Mouse (Mus musculus): ENCODE results near the gene Hic1. TPM values are rescaled to one million over a fixed set of nuclear protein-coding genes. Genes with fewer than 3 reads are reported as not detected.
A peak's percentile ranks its signal among the peaks of the same experiment; 100 is the strongest.

Hic1 gene
- polyA plus RNA-seq, 1 experiment from 2014 or later: 0.17 TPM

DNA sequence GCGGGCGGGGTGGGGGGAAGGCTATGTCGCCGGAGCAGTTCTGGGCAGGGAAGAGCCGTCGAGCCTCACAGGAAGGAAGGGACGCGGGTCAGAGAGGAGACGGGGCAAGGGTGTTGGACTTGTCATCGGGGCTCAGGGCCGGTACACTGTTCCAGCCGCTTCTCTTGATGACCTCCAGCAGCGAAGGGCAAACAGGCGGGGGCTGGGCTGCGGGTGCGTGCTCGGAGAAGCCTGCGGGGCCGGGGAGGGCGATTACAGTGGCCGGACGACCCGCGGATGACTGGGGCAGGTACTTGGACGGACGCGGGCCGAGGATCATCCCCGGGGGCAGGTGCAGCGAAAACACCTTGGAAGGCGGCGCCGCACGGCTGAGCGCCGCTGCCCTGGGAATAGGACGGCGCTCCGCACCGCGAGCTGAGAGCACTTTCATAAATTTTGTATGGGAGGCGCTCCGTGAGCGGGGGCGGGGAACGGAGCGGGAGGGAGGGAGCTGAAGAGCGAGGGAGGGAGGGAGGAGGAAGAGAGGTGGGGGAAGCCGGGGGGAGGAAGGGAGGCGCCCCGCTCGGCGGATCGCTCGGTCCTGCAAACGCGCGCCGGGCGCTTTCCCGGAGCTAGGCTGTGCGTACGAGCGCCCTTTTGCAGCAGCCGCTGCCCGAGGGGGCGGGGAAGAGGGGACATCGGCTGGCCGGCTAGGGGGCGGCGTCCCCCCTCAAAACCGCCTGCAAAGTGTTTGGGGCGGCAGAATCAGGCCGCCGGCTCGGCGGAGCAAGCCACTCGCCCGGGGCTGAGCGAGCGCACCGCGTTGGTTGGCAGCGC is 24.1 kb upstream of the Hic1 start, which contains the start of gene Rtn4rl1:
Rtn4rl1 (plus strand) TSS at position 528 of the 816 bp plus-strand sequence.
- CTCF ChIA-PET: interaction anchor here (1.1 to 2.2 kb wide), 6 partner anchors 16 to 270 kb away, joined by 3 to 9 read pairs (median 4); no protein-coding TSS in a partner anchor
- in situ Hi-C loops (cut with MboI; ENCODE audit: low pct_unique_long_range_greater_than_20kb): loop anchor here (5.0 kb wide), 2 partner anchors 34 to 99 kb away; no protein-coding TSS in a partner anchor
- ATAC-seq (no peak), DNase-seq (ENCODE audit: low read depth, low spot score) (no peak)
- no peak for TF ChIP-seq CTCF (IDR thresholded peaks at IDR 0.05)
- peaks cover 9% of the 10 kb centered on the region for H3K27me3 ChIP-seq
- POLR2A ChIA-PET: interaction anchor here (0.5 to 2.0 kb wide), 6 partner anchors 11 to 434 kb away, joined by 3 to 9 read pairs (median 3); partner anchors contain the start of gene Ovca2

GRCm38 (mm10) chr11:75192336-75193214 is 23.3 kb upstream of the Hic1 start:
- no peak for TF ChIP-seq CTCF (IDR thresholded peaks at IDR 0.05)
- ATAC-seq (peak; percentile 27), DNase-seq (ENCODE audit: low read depth, low spot score) (no peak)
- POLR2A ChIA-PET: interaction anchor here (1.0 to 2.0 kb wide), 3 partner anchors 10 to 98 kb away, joined by 4 to 9 read pairs (median 7); partner anchors contain the start of gene Ovca2
- peaks cover 9% of the 10 kb centered on the region for H3K27me3 ChIP-seq
- in situ Hi-C loops (cut with MboI; ENCODE audit: low pct_unique_long_range_greater_than_20kb): loop anchor here (5.0 kb wide), 2 partner anchors 35 to 100 kb away; no protein-coding TSS in a partner anchor
- CTCF ChIA-PET: interaction anchor here (0.9 to 2.7 kb wide), 10 partner anchors 13 to 270 kb away, joined by 3 to 21 read pairs (median 4); no protein-coding TSS in a partner anchor

GRCm38 (mm10) chr11:75191841-75192240 is 22.5 kb upstream of the Hic1 start:
- no peak for ATAC-seq
- peaks cover 9% of the 10 kb centered on the region for H3K27me3 ChIP-seq
- no peak for DNase-seq (ENCODE audit: low read depth, low spot score)
- POLR2A ChIA-PET: interaction anchor here (1.4 kb wide), 1 partner anchor 13 kb away, joined by 7 read pairs; the partner anchor contains the start of gene Ovca2
- in situ Hi-C loops (cut with MboI; ENCODE audit: low pct_unique_long_range_greater_than_20kb): loop anchor here (5.0 kb wide), 2 partner anchors 35 to 100 kb away; no protein-coding TSS in a partner anchor
- TF ChIP-seq CTCF (IDR thresholded peaks at IDR 0.05): no peak
- CTCF ChIA-PET: interaction anchor here (0.9 to 2.7 kb wide), 7 partner anchors 12 to 271 kb away, joined by 4 to 21 read pairs (median 5); no protein-coding TSS in a partner anchor

DNA sequence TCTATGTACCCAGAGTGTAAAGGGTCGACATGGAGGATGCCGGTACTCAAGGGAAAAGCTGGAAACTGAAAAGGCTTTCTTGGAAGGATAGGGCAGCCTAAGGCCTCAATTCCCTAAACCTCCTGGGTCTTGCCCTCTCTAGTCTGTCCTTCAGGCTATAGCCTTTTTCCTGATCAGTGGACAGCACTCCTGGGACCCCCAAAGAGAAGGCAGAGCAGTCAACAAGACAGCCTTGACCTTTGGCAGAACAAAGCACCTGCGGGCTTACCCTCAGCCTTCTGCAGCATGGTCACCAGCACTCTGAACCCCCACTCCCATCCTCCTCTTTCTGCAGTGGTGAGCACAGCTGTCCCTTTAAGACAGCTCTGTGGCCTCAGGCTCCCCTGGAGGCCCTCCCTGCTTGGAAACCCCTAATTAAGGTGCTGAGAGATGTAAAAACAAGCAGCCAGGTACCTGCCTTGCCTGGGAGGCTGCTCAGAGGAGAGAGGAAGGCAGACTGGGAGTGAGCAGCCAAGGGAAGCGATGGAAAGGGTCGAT is 21.7 kb upstream of the Hic1 start, which contains the start of gene Dph1:
Dph1 (minus strand) TSS at position 337 of the 537 bp plus-strand sequence.
- DNase-seq (ENCODE audit: low read depth, low spot score): no peak

GRCm38 (mm10) chr11:75190371-75190724 is 21.0 kb upstream of the Hic1 start:
- in situ Hi-C loops (cut with MboI; ENCODE audit: low pct_unique_long_range_greater_than_20kb): loop anchor here (5.0 kb wide), 2 partner anchors 37 to 102 kb away; no protein-coding TSS in a partner anchor
- no peak for TF ChIP-seq CTCF (IDR thresholded peaks at IDR 0.05)
- POLR2A ChIA-PET: interaction anchor here (0.7 to 1.8 kb wide), 3 partner anchors 10 to 42 kb away, joined by 3 to 4 read pairs (median 3); partner anchors contain the start of gene Ovca2
- ATAC-seq (peak; percentile 54), DNase-seq (ENCODE audit: low read depth, low spot score) (peak; percentile 47)
- H3K27me3 ChIP-seq: peaks cover 9% of the 10 kb centered on the region
- CTCF ChIA-PET: interaction anchor here (0.7 to 2.7 kb wide), 4 partner anchors 20 to 103 kb away, joined by 3 to 21 read pairs (median 4); no protein-coding TSS in a partner anchor

More for the DNA sequence above, 21.7 kb upstream of the Hic1 start, which contains the start of gene Dph1:
- CTCF ChIA-PET: interaction anchor here (0.7 to 2.7 kb wide), 4 partner anchors 21 to 103 kb away, joined by 3 to 21 read pairs (median 4); no protein-coding TSS in a partner anchor
- TF ChIP-seq CTCF (IDR thresholded peaks at IDR 0.05): no peak
- in situ Hi-C loops (cut with MboI; ENCODE audit: low pct_unique_long_range_greater_than_20kb): loop anchor here (5.0 kb wide), 2 partner anchors 36 to 101 kb away; no protein-coding TSS in a partner anchor
- H3K27me3 ChIP-seq: peaks cover 9% of the 10 kb centered on the region
- no peak for ATAC-seq
- POLR2A ChIA-PET: interaction anchor here (0.7 to 0.9 kb wide), 2 partner anchors 12 to 41 kb away, joined by 3 read pairs; partner anchors contain the start of gene Ovca2

DNA sequence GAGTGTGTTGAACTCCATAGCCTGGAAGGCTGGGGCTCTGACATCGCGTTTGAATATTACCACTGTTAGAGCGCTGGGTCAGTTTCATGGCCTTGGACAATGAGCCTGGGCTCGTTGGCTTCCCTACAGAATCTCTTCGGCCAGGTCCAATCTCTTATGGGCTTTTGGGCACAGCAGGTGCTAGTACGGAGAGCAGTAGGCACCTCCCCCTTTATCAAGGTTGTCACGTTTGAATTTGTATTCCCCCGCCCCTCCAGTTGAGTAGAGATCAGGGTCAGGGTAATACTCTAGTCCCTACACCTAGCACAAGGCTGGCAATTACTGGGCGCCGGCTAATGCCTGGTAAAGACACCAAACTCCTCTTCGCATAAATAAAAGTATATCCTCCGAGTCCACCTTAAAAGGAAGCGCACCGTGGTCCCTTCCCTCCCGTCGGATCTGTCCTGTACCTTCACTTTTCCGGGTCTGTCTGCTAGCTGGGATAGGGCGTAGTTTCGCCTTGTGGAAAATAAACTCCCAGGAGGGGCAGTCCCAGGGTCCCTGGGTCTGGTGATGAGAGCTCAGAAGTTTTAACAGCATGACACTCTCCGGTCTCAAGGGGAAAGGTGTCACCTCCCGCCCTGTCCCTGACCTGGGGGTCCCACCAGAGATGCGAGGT is 20.5 kb upstream of the Hic1 start:
- in situ Hi-C loops (cut with MboI; ENCODE audit: low pct_unique_long_range_greater_than_20kb): loop anchor here (5.0 kb wide), 2 partner anchors 37 to 102 kb away; no protein-coding TSS in a partner anchor
- ATAC-seq: peak; percentile 15

GRCm38 (mm10) chr11:75184986-75185385 is 15.7 kb upstream of the Hic1 start:
- in situ Hi-C loops (cut with MboI; ENCODE audit: low pct_unique_long_range_greater_than_20kb): loop anchor here (5.0 kb wide), 2 partner anchors 212 to 382 kb away; no protein-coding TSS in a partner anchor
- DNase-seq (ENCODE audit: low read depth, low spot score) (peak; percentile 54), ATAC-seq (no peak)
- TF ChIP-seq CTCF (IDR thresholded peaks at IDR 0.05): no peak
- ChIA-PET CTCF (interaction anchor here (0.8 kb wide), 1 partner anchor 10 kb away, joined by 4 read pairs; no protein-coding TSS in a partner anchor), POLR2A (interaction anchor here (0.7 to 1.5 kb wide), 3 partner anchors 9 to 217 kb away, joined by 3 read pairs; no protein-coding TSS in a partner anchor)
- H3K27me3 ChIP-seq: no peaks in the 10 kb centered on the region

More for the DNA sequence above, 20.5 kb upstream of the Hic1 start:
- peaks cover 8% of the 10 kb centered on the region for H3K27me3 ChIP-seq
- ChIA-PET POLR2A (interaction anchor here (1.8 kb wide), 1 partner anchor 9 kb away, joined by 4 read pairs; no protein-coding TSS in a partner anchor), CTCF (interaction anchor here (2.7 kb wide), 1 partner anchor 100 kb away, joined by 21 read pairs; no protein-coding TSS in a partner anchor)
- no peak for TF ChIP-seq CTCF (IDR thresholded peaks at IDR 0.05)
- no peak for DNase-seq (ENCODE audit: low read depth, low spot score)

- no peak for ATAC-seq
- POLR2A ChIA-PET: interaction anchor here (1.1 to 1.5 kb wide), 2 partner anchors 8 to 218 kb away, joined by 3 read pairs; no protein-coding TSS in a partner anchor
- DNase-seq (ENCODE audit: low read depth, low spot score): no peak
- in situ Hi-C loops (cut with MboI; ENCODE audit: low pct_unique_long_range_greater_than_20kb): loop anchor here (5.0 kb wide), 2 partner anchors 213 to 383 kb away; no protein-coding TSS in a partner anchor
- CTCF ChIA-PET: interaction anchor here (0.8 kb wide), 1 partner anchor 9 kb away, joined by 4 read pairs; no protein-coding TSS in a partner anchor
- no peak for TF ChIP-seq CTCF (IDR thresholded peaks at IDR 0.05)
- no peaks in the 10 kb centered on the region for H3K27me3 ChIP-seq
These were observed 15.3 kb upstream of the Hic1 start for GRCm38 (mm10) chr11:75184573-75184972.
